Mouse (Mus musculus) midbrain, embryonic 10.5 days (tissue): ENCODE data around the gene Zbtb9. TPM values are rescaled to one million over a fixed set of nuclear protein-coding genes. Genes with fewer than 3 reads are reported as not detected.

Source experiments
- DNase-seq: peaks from one replicate; pipeline ENCODE4 v3.0.0-alpha.2; 2017; ENCODE audit warnings: low spot score
- H3K27ac ChIP-seq: fragments of 300-500 bp; sonication (generic); replicated peaks from 2 replicates; pipeline ENCODE4 v1.5.1; 2016; ENCODE audit warnings: mild to moderate bottlenecking
- H3K27me3 ChIP-seq: fragments of 300-500 bp; sonication (generic); 2 replicates; pipeline ENCODE4 v1.6.1; 2016; ENCODE audit warnings: low read depth, mild to moderate bottlenecking; ENCODE audit not compliant: poor library complexity, severe bottlenecking
- H3K36me3 ChIP-seq: fragments of 300-500 bp; sonication (generic); 2 replicates; pipeline ENCODE4 v1.6.1; 2016; ENCODE audit warnings: mild to moderate bottlenecking, moderate library complexity
- H3K4me1 ChIP-seq: fragments of 300-500 bp; sonication (generic); 2 replicates; pipeline ENCODE4 v1.6.1; 2016
- H3K4me3 ChIP-seq: fragments of 300-500 bp; sonication (generic); 2 replicates; pipeline ENCODE4 v1.5.1; 2016; ENCODE audit warnings: mild to moderate bottlenecking, moderate library complexity
- H3K9me3 ChIP-seq: fragments of 300-500 bp; sonication (generic); replicated peaks from 2 replicates; pipeline ENCODE4 v1.6.1; 2016; ENCODE audit warnings: mild to moderate bottlenecking
- WGBS: fragments of 180-500 bp; shearing (Covaris S2); methylation state at CpG from one replicate; pipeline ENCODE4 v1.1.7; 2016; 5-methylcytosine and 5-hydroxymethylcytosine counted together
- polyA plus RNA-seq: library from polyadenylated mRNA; unstranded; fragments of >200 nt; fragmentation: Nextera tagmentation; extraction: Ambion mirVana; gene quantifications from 2 replicates; pipeline ENCODE4 v1.2.1, GENCODE M21; 2016

The Zbtb9 gene
- polyA plus RNA-seq, 1 experiment from 2014 or later: 18.8 TPM

DNA sequence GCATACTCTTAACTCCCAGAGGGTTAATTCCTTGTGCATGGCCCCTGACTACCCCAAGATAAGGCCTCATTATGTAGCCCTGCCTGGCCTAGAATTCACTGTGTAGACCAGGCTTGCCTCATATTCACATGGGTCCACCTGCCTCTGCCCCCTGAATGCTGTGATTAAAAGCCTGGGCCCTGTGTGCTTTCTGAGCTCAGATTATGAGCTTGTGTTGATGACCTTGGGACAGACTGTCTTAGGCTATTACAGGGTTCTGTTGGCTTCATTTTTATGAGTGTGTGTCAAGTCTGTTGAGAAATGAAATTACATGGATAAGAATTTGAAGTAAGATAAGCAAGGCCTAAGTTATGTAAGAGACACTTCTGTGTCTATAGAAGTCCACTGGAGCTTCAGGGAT lies 17.6 kb downstream of the Zbtb9 start:
- Histone ChIP-seq H3K27ac (no peak overlapping the region), H3K27me3 (no peaks in the 10 kb centered on the region), H3K9me3 (no peaks in the 10 kb centered on the region), H3K36me3 (no peaks in the 10 kb centered on the region), H3K4me1 (no peaks in the 10 kb centered on the region), H3K4me3 (no peak overlapping the region)
- DNase-seq: no peak

DNA sequence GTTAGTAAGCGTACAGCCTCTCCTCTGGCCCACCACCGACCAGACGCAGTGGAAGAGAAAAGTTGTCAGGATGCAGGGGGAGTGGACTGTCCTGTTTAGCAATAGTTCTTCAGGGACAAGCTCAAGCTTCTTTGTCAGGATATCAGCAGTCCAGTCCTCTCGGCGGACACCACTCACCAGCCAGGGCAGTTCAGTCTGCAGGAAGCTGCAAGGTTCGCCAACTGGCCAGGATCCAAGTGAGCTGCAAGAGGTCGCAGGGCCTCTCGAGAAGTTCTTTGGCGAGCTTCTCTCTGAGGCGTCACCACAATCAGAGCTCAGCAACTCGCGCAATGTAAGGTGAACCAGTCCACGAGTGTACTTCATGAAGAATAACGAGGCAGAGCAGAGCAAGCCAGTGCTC lies 21.4 kb downstream of the Zbtb9 start:
- H3K27ac ChIP-seq: no peak overlapping the region
- WGBS: 89% methylated on average over 14 of the region's 14 CpGs
- H3K27me3 ChIP-seq: no peaks in the 10 kb centered on the region
- DNase-seq: no peak
- no peaks in the 10 kb centered on the region for H3K36me3 ChIP-seq
- H3K4me3 ChIP-seq: no peak overlapping the region
- H3K9me3 ChIP-seq: no peaks in the 10 kb centered on the region
- H3K4me1 ChIP-seq: no peaks in the 10 kb centered on the region

DNA sequence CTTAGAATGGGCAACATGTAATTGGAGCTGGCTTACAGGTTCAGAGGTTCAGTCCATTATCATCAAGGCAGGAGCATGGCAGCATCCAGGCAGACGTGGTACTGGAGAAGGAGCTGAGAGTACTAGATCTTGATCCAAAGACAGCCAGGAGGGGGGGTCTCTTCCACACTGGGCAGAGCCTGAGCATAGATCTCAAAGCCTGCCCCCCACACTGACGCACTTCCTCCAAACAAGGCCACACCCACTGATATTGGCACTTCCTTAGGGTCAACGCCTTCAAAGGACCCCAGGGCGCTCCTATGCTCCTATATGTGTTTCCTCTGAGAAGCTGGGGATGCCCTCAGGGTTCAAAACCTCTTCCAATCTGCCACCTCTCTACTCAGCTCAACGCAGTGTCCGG lies 22.0 kb downstream of the Zbtb9 start:
- Histone ChIP-seq H3K27ac (no peak overlapping the region), H3K9me3 (no peaks in the 10 kb centered on the region), H3K27me3 (no peaks in the 10 kb centered on the region), H3K4me3 (no peak overlapping the region), H3K36me3 (no peaks in the 10 kb centered on the region), H3K4me1 (no peaks in the 10 kb centered on the region)
- 88% methylated on average over 6 of the region's 6 CpGs for WGBS
- DNase-seq: no peak

DNA sequence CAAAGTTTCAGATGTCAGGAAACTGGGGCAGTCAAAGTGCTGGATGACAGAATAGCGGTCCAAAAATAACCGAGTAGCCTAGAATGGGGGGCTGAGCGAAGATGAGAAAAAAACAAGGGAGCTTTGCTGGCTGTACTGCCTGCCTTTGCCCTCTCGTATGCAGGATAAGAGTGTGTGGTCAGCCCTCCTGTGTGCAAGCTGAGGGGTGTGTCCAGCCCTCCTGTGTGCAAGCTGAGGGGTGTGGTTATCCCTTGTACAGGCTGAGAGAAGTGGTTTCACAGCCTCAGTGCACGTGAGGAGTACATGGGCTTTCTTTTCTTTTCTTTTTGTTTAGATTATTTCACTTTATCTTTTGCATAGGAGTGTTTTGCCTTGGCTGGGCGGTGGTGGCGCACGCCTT lies 22.6 kb downstream of the Zbtb9 start:
- no peak for DNase-seq
- H3K36me3 ChIP-seq: no peaks in the 10 kb centered on the region
- no peaks in the 10 kb centered on the region for H3K27me3 ChIP-seq
- H3K4me1 ChIP-seq: no peaks in the 10 kb centered on the region
- H3K27ac ChIP-seq: no peak overlapping the region
- no peak overlapping the region for H3K4me3 ChIP-seq
- H3K9me3 ChIP-seq: no peaks in the 10 kb centered on the region
- 83% methylated on average over 8 of the region's 8 CpGs for WGBS

DNA sequence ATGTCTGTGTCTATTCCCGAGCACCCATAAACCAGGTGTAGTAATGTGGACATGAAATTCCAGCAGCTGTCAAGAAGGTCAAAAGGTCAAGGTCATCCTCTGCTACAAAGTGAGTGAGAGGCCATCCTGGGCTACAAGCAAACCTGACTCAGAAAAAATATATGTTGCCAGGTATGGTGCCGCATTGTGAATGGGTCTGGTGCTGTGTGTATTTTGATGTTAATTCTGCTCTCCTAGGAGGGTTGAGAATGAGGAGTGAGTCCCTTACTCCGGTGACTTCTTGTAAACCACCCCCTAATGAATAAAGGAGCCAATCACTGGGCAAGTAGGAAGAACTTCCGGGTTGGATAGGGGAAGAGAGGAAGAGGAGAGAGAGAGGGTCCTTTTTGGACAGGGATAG lies 24.7 kb downstream of the Zbtb9 start:
- H3K27me3 ChIP-seq: no peaks in the 10 kb centered on the region
- no peaks in the 10 kb centered on the region for H3K36me3 ChIP-seq
- no peaks in the 10 kb centered on the region for H3K4me1 ChIP-seq
- no peak for DNase-seq
- WGBS: 87% methylated on average over 4 of the region's 4 CpGs
- no peak overlapping the region for H3K4me3 ChIP-seq
- H3K27ac ChIP-seq: no peak overlapping the region
- H3K9me3 ChIP-seq: no peaks in the 10 kb centered on the region

DNA sequence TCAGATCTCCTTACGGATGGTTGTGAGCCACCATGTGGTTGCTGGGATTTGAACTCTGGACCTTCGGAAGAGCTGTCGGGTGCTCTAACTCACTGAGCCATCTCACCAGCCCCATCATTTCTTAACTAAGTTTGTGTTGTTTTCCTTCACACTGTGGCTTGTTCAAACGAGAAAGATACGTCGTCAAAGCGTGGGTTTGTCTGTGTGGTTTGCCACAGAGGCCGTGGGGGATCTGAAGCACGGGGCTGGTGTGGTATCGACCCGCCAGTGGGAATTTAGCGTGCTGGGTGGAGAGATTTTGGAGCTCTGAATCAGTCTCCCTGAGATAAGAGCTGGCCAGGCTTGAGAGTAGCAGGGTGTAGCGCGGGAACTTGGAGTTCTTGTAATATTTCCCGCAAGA lies 25.3 kb downstream of the Zbtb9 start:
- no peaks in the 10 kb centered on the region for H3K4me1 ChIP-seq
- 90% methylated on average over 15 of the region's 15 CpGs for WGBS
- no peak overlapping the region for H3K4me3 ChIP-seq
- no peaks in the 10 kb centered on the region for H3K36me3 ChIP-seq
- no peaks in the 10 kb centered on the region for H3K27me3 ChIP-seq
- no peaks in the 10 kb centered on the region for H3K9me3 ChIP-seq
- H3K27ac ChIP-seq: no peak overlapping the region
- no peak for DNase-seq

DNA sequence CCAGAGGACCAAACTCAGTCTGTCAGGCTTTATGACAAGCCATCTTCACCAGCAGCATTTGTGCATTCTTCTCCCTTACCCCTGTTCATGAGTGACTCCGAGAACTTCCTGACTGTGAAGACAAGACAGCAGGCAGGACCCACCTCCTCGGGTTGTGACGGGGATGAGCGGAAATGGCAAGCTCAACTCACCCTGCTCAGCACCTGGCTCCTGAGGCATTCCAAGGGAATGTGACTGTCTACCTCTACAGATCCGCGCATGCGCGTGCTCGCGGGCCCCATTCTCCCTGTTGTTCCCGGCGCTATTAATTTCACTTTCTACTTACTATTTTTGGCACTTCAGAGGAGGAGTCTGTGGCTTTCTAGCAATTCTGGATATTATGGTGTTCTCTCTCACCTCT lies 27.0 kb downstream of the Zbtb9 start:
- no peak overlapping the region for H3K4me3 ChIP-seq
- DNase-seq: no peak
- no peaks in the 10 kb centered on the region for H3K9me3 ChIP-seq
- no peaks in the 10 kb centered on the region for H3K4me1 ChIP-seq
- 88% methylated on average over 12 of the region's 12 CpGs for WGBS
- H3K27ac ChIP-seq: no peak overlapping the region
- H3K36me3 ChIP-seq: no peaks in the 10 kb centered on the region
- H3K27me3 ChIP-seq: no peaks in the 10 kb centered on the region

DNA sequence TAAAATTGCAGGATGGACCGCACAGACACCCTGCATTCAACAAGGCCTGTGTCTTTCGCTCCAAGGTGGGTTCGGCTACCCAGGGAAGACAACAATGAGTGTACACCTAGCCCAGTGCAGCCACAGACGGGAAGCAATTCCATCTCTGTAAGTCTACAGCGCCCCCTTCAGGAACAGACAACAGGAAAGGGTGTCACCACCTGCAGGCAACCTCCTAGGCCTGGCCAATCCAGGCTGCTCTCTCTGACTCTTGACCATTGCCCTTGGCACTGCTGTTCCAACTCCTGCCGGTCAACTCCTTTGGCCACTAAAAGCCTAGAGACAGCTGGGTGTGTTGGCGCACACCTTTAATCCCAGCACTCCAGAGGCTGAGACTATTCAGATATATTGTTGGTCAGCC lies 28.2 kb downstream of the Zbtb9 start:
- Histone ChIP-seq H3K27ac (no peak overlapping the region), H3K4me1 (no peaks in the 10 kb centered on the region), H3K27me3 (no peaks in the 10 kb centered on the region), H3K4me3 (no peak overlapping the region), H3K36me3 (no peaks in the 10 kb centered on the region), H3K9me3 (no peaks in the 10 kb centered on the region)
- 75% methylated on average over 7 of the region's 7 CpGs for WGBS
- DNase-seq: no peak

DNA sequence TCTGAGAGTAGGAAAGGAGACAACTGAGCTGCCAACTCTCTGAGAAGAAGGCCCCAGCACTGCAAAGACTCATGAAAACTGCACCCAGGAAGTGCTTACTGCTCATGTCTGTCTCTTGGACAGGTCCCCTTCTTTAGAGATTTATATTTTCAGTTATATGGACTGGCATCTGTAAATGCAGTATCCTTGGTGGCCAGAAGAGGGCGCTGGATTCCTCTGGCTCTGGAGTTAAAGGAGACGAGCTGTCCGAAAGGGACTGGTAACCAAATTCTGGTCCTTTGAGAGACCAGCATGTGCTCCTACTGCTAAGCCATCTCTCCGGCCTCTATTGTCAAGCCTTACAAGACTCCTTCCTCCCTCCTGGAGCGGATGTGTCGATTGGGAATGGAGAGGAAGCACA lies 28.9 kb downstream of the Zbtb9 start:
- no peaks in the 10 kb centered on the region for H3K4me1 ChIP-seq
- peak; percentile 40 for DNase-seq

DNA sequence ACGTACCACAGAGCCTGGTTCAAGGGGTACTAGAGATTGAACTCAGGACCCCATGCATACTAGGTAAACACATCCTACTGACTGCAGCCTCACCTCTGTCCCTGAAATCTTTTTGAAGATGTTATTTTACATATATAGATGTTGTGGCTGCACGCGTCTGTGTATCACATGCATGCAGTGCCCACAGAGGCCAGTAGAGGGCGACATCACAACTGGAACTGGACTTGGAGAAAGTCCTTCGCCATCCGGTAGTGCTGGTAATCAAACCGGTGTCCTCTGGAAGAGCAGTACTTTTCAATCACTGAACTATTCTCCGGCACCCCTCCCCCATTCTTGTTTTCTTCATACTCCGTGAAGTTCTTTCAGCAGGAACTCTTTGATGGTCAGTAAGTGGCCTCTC lies 31.5 kb downstream of the Zbtb9 start:
- DNase-seq: peak; percentile 62
- H3K27ac ChIP-seq: no peak overlapping the region
- no peaks in the 10 kb centered on the region for H3K9me3 ChIP-seq
- no peak overlapping the region for H3K4me3 ChIP-seq
- no peaks in the 10 kb centered on the region for H3K27me3 ChIP-seq
- WGBS: 36% methylated on average over 9 of the region's 9 CpGs
- H3K4me1 ChIP-seq: no peaks in the 10 kb centered on the region
- H3K36me3 ChIP-seq: no peaks in the 10 kb centered on the region

More for the DNA sequence above, 28.9 kb downstream of the Zbtb9 start:
- Histone ChIP-seq H3K27me3 (no peaks in the 10 kb centered on the region), H3K27ac (no peak overlapping the region), H3K36me3 (no peaks in the 10 kb centered on the region), H3K4me3 (no peak overlapping the region), H3K9me3 (no peaks in the 10 kb centered on the region)
- WGBS: 39% methylated on average over 6 of the region's 6 CpGs

DNA sequence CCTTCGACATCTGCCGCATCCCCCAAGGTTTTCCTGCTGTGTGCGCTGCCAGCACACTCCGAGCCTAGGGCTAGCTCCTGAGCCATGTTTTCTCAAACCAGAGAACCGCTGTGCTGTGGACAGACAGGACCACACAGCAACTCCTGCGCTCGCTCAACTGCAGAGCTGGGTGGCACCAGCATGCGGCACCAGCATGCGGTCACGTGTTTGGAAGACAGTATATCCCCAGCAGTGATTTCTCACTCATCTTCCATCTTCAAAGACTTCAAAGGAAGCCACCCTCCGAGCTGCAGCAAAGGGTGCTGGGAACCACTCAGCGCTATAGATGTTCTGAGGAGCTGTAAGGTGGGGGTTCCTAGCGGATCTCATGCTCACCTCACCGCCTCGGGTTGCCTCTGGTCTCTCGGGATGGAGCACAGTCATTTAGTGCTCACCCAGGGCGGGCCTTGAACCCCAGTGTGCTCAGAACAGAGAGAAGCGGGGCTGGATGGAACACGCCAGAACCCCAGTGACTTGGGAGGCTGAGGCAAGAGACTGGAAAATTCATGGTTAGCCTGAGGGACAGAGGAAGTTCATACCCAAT lies 32.0 kb downstream of the Zbtb9 start:
- no peak for DNase-seq
- Histone ChIP-seq H3K9me3 (no peaks in the 10 kb centered on the region), H3K4me3 (no peak overlapping the region), H3K4me1 (no peaks in the 10 kb centered on the region), H3K27ac (no peak overlapping the region), H3K36me3 (no peaks in the 10 kb centered on the region), H3K27me3 (no peaks in the 10 kb centered on the region)
- 38% methylated on average over 19 of the region's 19 CpGs for WGBS

DNA sequence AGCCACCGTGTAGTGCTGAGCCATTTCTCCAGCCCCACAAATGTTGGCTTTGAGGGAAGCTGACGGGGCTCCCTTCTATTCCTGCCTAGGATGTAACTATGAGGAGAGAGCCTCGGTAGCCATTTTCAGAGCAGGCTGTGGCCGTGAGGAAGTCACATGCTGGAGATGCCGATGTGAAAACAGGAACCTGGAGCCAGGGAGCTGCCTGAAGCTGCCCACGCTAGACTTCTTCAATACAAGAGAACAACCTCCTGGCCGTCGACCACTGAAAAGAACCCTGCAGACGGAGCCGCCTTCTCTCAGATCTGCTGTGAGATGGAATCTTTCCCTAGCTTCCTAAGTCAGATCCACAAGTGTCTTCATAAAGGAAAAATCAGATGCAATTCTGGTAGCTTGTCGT lies 32.7 kb downstream of the Zbtb9 start:
- Histone ChIP-seq H3K27ac (no peak overlapping the region), H3K4me3 (no peak overlapping the region), H3K9me3 (no peaks in the 10 kb centered on the region), H3K36me3 (no peaks in the 10 kb centered on the region), H3K27me3 (no peaks in the 10 kb centered on the region), H3K4me1 (no peaks in the 10 kb centered on the region)
- 68% methylated on average over 11 of the region's 11 CpGs for WGBS
- DNase-seq: no peak

DNA sequence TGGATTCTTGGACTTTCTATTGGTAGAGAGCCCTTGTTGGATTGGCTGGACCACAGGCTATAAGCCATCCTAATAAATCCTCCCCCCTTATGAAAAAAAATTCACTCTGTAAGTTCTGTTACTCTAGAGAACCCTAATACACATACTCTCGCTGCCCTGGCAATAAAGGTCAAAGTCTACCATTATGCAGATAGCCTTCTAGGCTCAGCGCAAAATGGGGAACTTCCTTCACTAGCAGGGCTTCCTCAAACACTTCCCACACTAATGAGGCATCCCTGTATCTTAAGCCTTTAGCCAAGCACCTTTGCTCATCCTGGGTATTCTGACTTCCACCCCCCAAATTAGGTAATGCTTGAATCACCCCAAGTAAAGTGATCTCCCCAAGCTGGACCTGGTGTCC lies 35.3 kb downstream of the Zbtb9 start:
- H3K36me3 ChIP-seq: no peaks in the 10 kb centered on the region
- 80% methylated on average over 2 of the region's 2 CpGs for WGBS
- H3K4me1 ChIP-seq: peaks cover 10% of the 10 kb centered on the region
- no peak overlapping the region for H3K4me3 ChIP-seq
- no peak overlapping the region for H3K27ac ChIP-seq
- H3K9me3 ChIP-seq: no peaks in the 10 kb centered on the region
- DNase-seq: no peak
- no peaks in the 10 kb centered on the region for H3K27me3 ChIP-seq

DNA sequence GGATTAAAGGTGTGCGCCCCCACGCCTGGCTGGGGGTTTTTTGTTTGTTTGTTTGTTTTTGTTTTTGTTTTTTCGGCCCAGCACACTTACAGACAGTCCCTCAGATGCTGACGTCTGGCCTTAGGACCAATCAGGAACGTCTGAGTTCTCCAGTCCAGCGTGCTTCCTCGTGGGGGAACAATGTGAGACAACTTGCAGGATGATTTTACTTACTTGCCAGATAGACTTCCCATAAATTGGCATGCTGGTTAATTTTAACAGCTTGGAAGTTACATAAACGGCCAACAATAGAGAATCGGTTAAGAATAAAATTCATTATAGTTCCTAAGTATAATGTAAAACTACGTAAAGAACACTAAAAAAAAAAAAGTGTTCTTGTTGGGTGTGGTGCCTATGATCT lies 38.2 kb downstream of the Zbtb9 start:
- Histone ChIP-seq H3K4me3 (no peak overlapping the region), H3K36me3 (no peaks in the 10 kb centered on the region), H3K27me3 (no peaks in the 10 kb centered on the region), H3K9me3 (no peaks in the 10 kb centered on the region), H3K27ac (no peak overlapping the region), H3K4me1 (peaks cover 18% of the 10 kb centered on the region)
- 92% methylated on average over 10 of the region's 10 CpGs for WGBS
- DNase-seq: no peak
